Mouse (Mus musculus): ENCODE results near the gene Mat1a. TPM values are rescaled to one million over a fixed set of nuclear protein-coding genes. Genes with fewer than 3 reads are reported as not detected.
A peak's percentile ranks its signal among the peaks of the same experiment; 100 is the strongest.

Mat1a gene
- total RNA-seq, 2 experiments from 2014 or later, result 0.56 TPM; not detected in 1

- DNase-seq (ENCODE audit: low spot score in 2 of 2), result no peak
Measured at GRCm38 (mm10) chr14:41137006-41137405, 32.2 kb downstream of the Mat1a start.

GRCm38 (mm10) chr14:41140686-41141085 lies 35.9 kb downstream of the Mat1a start:
- DNase-seq (ENCODE audit: low spot score in 2 of 2), result no peak

GRCm38 (mm10) chr14:41146035-41146434 lies 41.2 kb downstream of the Mat1a start:
- no peak for DNase-seq (ENCODE audit: low spot score in 2 of 2)

- DNase-seq (ENCODE audit: low spot score in 2 of 2), result no peak
Measured at GRCm38 (mm10) chr14:41146922-41147321, 42.1 kb downstream of the Mat1a start.

- no peak for DNase-seq (ENCODE audit: low spot score in 2 of 2)
Measured at GRCm38 (mm10) chr14:41147356-41147755, 42.5 kb downstream of the Mat1a start.

GRCm38 (mm10) chr14:41151220-41151898 lies 46.5 kb downstream of the Mat1a start, which contains the start of gene Mbl1:
Gene Mbl1, plus strand, starts transcription at chr14:41151458.
- no peak for DNase-seq (ENCODE audit: low spot score in 2 of 2)

GRCm38 (mm10) chr14:41160076-41160475 lies 55.2 kb downstream of the Mat1a start:
- no peak for DNase-seq (ENCODE audit: low spot score in 2 of 2)

GRCm38 (mm10) chr14:41160743-41161142 lies 55.9 kb downstream of the Mat1a start:
- DNase-seq (ENCODE audit: low spot score in 2 of 2), result no peak

GRCm38 (mm10) chr14:41162663-41163062 lies 57.8 kb downstream of the Mat1a start:
- DNase-seq (ENCODE audit: low spot score in 2 of 2), result peak; percentile 53 to 59

- DNase-seq (ENCODE audit: low spot score in 2 of 2), result no peak
Measured at GRCm38 (mm10) chr14:41167278-41167677, 62.4 kb downstream of the Mat1a start.

- no peak for DNase-seq (ENCODE audit: low spot score in 2 of 2)
Measured at GRCm38 (mm10) chr14:41168567-41168966, 63.7 kb downstream of the Mat1a start.

- no peak for DNase-seq (ENCODE audit: low spot score in 2 of 2)
Measured at GRCm38 (mm10) chr14:41170514-41170913, 65.7 kb downstream of the Mat1a start.

Other genes starting within 250 kb of the Mat1a start
- gene Sh2d4b, start 211.8 kb upstream of the Mat1a start, total RNA-seq (2021), result 1 to 10 TPM; 1.9 to 2.0 TPM
- 10 to 100 TPM; 33.7 to 35.0 TPM for gene Tspan14, start 138.2 kb upstream of the Mat1a start, total RNA-seq (2021)
- 100 to 1,000 TPM; 109 to 216 TPM for gene Fam213a, start 91.2 kb upstream of the Mat1a start, total RNA-seq (2021)
- gene Dydc2, start 35.8 kb upstream of the Mat1a start, total RNA-seq (2021), result under 1 TPM; 0.80 to 0.90 TPM
- not detected for gene Dydc1, start 32.1 kb upstream of the Mat1a start, total RNA-seq (2021)
- gene Sftpa1, start 26.7 kb downstream of the Mat1a start, total RNA-seq (2021), result 1 to 10 TPM in 1 of 2 experiments, under 1 TPM in 1; 0.63 to 1.9 TPM
- not detected for gene Mbl1, start 46.4 kb downstream of the Mat1a start, total RNA-seq (2021)
- gene Sftpd, start 80.1 kb downstream of the Mat1a start, total RNA-seq (2021), result not detected
- not detected for gene Gm2832, start 173.8 kb downstream of the Mat1a start, total RNA-seq (2021)
- not detected for gene Gm5798, start 243.6 kb downstream of the Mat1a start, total RNA-seq (2021)

Measured in adrenal gland, adult 18-20 months (tissue).